Mouse (Mus musculus): ENCODE results near the gene Eno3. TPM values are rescaled to one million over a fixed set of nuclear protein-coding genes. Genes with fewer than 3 reads are reported as not detected.

The Eno3 gene
- 4.2 and 6.6 TPM in 2 replicates for total RNA-seq (2023)

DNA sequence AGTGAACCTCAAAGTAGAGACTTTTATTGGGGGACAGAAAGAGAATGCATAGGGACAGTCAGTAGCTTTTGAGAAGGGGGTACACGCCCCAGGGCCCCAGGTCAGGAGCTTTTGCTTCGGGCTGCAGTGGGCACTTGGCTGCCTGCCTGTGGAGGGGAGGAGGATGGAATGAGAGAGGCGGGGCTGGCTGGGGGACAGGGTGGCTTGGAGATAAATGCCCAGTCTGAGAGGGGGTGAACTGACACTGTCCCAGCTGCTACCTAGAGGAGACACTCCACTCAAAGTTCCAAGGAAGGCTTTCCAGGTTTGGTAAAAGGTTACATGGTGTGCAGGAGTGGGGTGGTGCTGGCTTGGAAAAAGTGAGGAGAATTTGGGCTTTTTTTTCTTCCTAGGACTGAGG, at the start of gene Eno3:
TSS of gene Eno3 (plus strand) at position 239 of the 400 bp plus-strand sequence.

DNA sequence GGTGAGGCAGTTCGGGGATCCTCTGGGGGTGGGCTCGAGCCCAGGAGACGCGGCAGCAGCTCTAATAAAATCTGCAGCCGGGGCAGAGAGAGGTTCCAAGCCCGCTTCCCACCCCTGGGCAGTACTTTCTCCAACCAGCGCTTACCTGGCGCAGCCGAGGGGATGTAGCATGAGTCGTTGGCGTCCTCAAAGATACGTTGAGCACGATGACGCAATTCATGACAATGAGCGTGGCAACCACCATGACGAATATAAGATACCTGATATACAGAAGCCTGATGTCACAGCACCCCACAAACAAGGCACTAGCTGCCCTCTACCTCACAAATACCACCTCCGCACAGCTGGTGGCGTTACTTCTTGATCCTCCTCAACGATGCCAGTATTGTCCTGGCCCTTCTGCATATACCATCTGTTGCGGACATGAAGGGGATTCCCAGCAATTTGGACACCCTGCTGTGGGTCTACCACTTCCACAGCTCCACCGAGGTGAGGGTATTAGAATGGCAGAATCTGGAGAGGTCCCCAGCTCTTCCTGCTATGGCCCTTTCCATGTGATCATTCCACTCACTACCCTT, 41.4 kb upstream of the Eno3 start, which contains the start of gene 4930544D05Rik:
TSS of gene 4930544D05Rik (plus strand) at position 333 of the 578 bp plus-strand sequence.

DNA sequence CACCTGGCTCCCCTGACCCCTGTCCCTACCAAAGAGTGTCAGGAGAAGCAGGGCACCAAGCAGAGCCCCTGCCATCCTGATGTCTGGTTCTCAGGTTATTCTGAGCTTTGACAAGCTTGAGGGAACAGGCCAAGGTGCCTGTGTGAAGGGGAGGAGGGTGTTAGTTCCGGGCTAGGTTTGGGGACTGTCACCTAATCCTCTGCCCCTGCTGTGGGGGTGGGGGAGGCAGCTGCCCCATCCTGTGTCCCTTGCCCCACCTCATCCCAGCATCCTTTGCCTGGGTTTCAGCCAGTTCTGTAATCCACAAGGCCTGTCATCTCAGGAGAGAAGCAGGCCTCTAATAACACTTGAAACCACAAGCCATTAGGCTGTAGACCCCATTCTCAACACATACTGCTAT, 37.9 kb upstream of the Eno3 start, which contains the start of gene Chrne:
TSS of gene Chrne (minus strand) at position 116 of the 400 bp plus-strand sequence.

DNA sequence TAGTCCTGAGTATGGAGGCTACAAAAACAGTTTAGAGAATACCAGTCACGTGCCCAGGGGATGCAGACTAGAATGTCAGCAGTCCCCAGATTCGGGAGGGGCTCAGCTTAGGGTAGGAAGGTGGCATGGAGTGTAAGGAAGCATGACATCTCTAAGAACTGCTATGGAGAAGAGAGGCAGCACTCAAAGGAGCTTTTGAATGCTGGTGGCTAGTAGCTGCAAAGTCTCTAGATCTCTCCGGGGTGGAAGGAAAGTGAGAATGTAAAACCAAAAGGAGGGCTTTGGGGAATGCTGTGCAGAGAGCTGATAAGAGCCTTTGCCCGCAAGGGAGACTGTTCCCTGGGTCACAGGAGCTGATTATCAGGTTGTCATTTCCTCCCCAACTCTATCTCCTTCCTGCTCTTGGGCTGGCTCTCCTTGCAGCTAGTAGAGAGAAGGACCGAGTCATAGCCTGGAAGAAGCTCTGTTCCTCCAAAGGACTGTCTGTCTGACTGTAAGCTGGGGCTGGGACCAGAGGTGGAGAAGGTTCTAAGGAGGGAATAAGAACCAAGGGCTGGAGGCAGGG, 18.2 kb upstream of the Eno3 start, which contains the start of gene Gp1ba:
TSS of gene Gp1ba (plus strand) at position 409 of the 565 bp plus-strand sequence.

DNA sequence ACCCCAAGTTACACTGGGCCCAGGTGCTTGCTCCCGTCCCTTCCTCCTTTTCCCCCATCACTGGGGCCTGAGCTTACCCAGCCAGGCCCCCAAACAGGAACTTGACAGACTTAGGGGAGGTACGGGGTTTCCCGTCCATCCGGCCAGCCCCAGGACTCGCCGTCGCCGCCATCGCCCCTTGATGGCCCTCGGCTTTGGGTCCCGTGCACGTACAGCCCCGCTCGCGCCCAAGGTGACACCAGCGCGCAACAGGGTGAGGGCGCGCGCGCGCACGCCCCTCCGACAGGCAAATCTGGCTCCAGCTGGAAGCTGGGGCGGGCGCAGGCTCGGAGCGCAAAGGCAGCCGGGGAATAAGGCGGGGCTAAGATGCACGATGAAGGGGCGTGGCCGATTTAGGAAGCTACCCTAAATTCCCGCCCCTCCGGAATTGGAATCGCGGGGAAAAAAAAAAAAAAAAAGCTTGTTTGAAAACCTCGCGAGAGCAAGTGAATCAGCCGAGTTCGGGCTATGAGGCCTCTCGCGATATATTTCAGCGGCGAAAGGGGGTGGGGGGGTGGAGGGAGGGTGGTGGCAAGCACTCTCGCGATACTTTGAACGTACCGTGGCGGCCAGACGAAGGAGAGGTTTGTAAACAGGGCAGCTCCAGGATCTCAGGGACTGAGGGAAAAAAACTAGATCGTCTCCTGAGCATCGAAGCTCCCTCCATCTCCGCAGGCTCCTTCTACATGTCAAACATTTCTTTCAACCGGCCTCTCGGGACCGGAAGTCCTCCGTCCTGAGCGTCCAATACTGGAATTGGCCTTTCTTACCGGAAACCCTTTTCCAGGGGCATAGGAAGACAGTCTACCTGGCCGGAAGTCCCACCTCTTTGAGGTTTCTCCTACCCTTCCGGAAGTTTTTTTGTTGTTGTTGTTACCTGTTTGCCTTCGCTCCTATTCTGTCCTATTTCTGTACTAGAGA, 10.0 kb upstream of the Eno3 start, which contains the start of the genes Rnf167 and Slc25a11:
TSS of gene Rnf167 (plus strand) at position 545 of the 960 bp plus-strand sequence.
TSS of gene Slc25a11 (minus strand) at position 789 of the 960 bp plus-strand sequence.

DNA sequence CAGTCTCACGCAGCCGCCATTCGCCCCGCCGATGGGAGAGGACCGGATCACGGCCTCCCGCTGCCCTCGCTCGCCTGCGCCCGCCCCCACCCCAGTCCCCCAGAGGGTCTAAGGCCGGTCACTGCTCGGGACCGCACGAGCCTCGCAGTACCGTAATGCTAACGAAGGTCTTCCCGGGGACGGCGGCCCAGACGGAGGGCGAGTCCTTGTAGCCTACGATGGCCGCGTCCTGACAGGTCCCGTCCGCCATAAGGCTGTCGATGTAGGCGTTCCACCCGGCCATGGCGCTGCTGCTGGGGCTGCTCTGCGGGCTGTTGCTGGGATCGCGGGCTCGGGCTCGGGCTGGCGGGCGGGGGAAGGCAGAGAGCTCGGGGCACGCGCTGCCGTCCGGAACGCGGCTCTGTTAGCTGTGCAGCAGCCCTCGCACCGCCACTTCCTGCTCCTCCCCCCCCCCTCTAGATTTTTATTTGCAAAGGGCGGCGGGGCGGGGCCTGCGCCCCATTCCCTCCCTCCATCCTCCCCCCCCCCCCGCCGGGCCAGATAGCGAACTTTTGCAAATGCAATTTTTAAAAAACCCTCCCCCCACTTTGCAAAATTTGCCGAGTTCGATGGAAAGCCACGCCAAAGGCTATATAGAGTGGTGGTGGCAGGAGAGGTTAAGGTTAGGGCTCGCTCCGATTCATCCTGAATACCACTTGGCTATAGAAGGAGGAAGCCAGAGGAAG, 2.6 kb upstream of the Eno3 start, which contains the start of gene Pfn1:
TSS of gene Pfn1 (minus strand) at position 447 of the 725 bp plus-strand sequence.

DNA sequence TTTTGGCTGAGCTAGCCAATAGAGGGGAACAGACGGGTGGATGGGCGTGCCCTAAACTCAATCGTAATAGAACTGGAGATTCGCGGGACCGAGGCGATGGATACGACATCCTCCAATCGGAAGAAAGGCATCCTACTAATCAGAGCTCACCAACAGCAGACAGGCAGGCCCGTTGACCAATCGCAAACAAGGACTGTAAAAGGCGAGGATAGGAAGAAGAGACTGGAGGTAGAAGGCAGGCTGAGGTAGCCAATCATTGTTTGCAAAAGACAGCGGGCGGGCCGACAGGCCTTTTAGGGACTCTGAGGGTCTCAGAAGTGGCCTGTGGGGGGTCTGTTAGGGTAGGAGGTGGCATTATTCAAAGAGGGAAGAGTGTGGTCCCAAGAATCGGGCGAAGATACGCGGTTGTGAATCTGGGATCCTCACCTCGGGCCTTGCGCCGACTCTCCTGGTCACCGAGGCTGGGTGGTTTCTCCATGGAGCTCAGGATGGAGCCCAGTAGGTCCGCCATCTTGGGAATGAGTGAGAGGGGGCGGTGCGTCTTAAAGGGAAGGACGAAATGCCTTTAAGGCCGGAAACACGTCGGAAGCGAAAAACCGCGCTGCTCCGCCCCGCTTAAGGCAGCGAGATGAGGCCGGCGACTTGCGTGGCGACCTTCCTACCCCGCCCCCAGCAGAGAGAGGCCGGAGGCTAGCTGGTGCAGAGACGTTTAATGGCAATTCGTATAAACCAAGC, 11.9 kb downstream of the Eno3 start, which contains the start of gene Spag7:
TSS of gene Spag7 (minus strand) at position 646 of the 735 bp plus-strand sequence.

DNA sequence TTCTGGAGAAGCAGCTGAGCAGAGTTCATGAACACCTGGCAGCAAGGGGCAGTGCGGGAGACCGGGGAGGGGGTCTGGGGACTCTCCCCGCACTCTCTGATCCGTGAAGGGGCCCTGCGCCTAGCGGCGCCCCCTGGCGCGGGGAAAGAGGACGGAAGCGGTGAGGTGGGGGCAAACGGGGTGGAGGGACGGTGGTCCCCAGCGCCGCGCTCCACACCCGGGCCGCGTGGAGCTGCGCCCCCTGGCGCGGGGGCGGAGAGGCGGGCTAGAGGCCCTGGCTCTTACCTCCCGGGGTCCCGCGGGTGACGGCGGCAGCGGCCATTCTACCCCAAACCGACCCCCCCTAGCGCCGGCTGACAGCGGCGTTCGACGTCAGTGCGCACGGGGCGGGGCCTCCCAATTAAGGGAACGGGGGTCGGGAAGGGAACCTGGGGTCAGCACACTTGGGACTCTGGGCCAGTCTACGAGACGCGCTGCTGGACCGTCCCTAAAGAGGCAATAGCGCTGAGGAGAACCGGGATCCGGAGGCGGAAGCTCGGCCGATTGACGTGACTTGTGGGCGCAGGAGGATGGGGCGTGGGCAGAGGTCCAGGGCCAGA, 30.7 kb downstream of the Eno3 start, which contains the start of gene Camta2:
TSS of gene Camta2 (minus strand) at position 505 of the 599 bp plus-strand sequence.

DNA sequence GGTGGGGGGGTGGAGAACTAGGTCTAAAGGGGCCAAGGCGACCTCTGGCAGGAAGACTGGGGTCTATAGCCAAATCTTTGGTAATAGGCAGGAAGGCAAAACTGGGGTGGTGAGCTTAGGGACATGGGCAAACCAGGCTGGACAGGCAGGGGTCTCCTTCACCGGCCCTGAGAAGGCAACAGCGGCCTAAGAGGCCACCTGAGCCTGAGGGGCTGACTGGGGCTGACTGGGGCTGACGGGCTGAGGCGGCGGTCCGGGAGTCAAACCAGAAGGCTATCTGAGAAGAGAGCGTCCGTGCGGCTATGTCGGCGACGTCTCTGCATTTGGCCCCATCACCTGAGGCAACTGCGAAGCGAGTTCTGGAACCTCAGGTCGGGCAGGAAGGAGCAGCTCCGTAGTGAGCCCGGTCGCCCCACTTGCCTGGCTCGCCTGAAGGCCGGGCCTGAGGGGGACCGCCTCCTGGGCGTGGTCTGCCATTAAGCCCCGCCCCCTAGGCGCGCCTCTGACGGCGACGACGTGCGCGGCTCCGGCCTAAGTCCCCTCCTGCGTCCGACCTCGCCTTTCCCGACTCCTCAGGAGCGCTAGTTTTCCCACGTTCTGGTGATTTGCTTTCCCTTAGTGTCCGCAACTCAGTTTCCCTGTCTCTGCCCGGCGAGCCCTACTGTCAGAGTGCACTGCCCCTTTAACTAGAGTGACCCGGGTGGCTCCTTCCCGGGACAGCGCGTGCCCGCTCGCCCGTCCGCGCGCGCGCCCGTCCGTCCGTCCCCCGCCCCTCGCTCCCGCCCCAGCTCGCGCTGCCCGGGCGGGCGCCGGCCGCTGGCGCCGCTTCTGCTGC, 42.9 kb downstream of the Eno3 start, which contains the start of the genes Inca1 and Kif1c:
TSS of gene Inca1 (minus strand) at position 434 of the 835 bp plus-strand sequence.
TSS of gene Kif1c (plus strand) at position 827 of the 835 bp plus-strand sequence.

Other genes with a start within 250 kb of the Eno3 start
- gene Pelp1, start 247.2 kb upstream of the Eno3 start, total RNA-seq (2023) = 12.0 and 22.1 TPM in 2 replicates
- 950 and 1,080 TPM in 2 replicates for gene Arrb2, start 224.6 kb upstream of the Eno3 start, total RNA-seq (2023)
- 24.7 and 31.8 TPM in 2 replicates for gene Med11, start 205.3 kb upstream of the Eno3 start, total RNA-seq (2023)
- gene Zmynd15, start 197.8 kb upstream of the Eno3 start, total RNA-seq (2023) = 0.61 and 0.66 TPM in 2 replicates
- 2.9 and 7.3 TPM in 2 replicates for gene Cxcl16, start 197.2 kb upstream of the Eno3 start, total RNA-seq (2023)
- gene Tm4sf5, start 152.0 kb upstream of the Eno3 start, total RNA-seq (2023) = not detected in 2 replicates
- not detected in 2 replicates for gene Vmo1, start 142.6 kb upstream of the Eno3 start, total RNA-seq (2023)
- not detected in 2 replicates for gene Gltpd2, start 138.0 kb upstream of the Eno3 start, total RNA-seq (2023)
- 85.9 and 94.4 TPM in 2 replicates for gene Psmb6, start 131.8 kb upstream of the Eno3 start, total RNA-seq (2023)
- not detected in 2 replicates for gene Gm40193, start 124.3 kb upstream of the Eno3 start, total RNA-seq (2023)
- 2.0 and 3.3 TPM in 2 replicates for gene Pld2, start 117.1 kb upstream of the Eno3 start, total RNA-seq (2023)
- gene Mink1, start 94.3 kb upstream of the Eno3 start, total RNA-seq (2023) = 14.2 and 21.9 TPM in 2 replicates
- gene 4930544D05Rik, start 41.4 kb upstream of the Eno3 start, total RNA-seq (2023) = not detected in 2 replicates
- gene Chrne, start 38.0 kb upstream of the Eno3 start, total RNA-seq (2023) = 1.0 TPM in 1 of 2 replicates, not detected in the other
- gene Gp1ba, start 18.1 kb upstream of the Eno3 start, total RNA-seq (2023) = 0.18 and 0.73 TPM in 2 replicates
- gene Rnf167, start 10.0 kb upstream of the Eno3 start, total RNA-seq (2023) = 139 and 152 TPM in 2 replicates
- gene Slc25a11, start 9.7 kb upstream of the Eno3 start, total RNA-seq (2023) = 80.8 and 90.9 TPM in 2 replicates
- gene Pfn1, start 2.6 kb upstream of the Eno3 start, total RNA-seq (2023) = 1,990 and 2,032 TPM in 2 replicates
- gene Spag7, start 12.2 kb downstream of the Eno3 start, total RNA-seq (2023) = 36.7 and 37.4 TPM in 2 replicates
- 55.4 and 60.4 TPM in 2 replicates for gene Camta2, start 30.9 kb downstream of the Eno3 start, total RNA-seq (2023)
- not detected in 2 replicates for gene Inca1, start 43.0 kb downstream of the Eno3 start, total RNA-seq (2023)
- gene Kif1c, start 43.3 kb downstream of the Eno3 start, total RNA-seq (2023) = 30.8 and 43.4 TPM in 2 replicates
- 0.25 and 0.28 TPM in 2 replicates for gene Zfp3, start 107.0 kb downstream of the Eno3 start, total RNA-seq (2023)
- gene Scimp, start 155.4 kb downstream of the Eno3 start, total RNA-seq (2023) = not detected in 2 replicates
- 10.5 and 15.3 TPM in 2 replicates for gene Rabep1, start 187.6 kb downstream of the Eno3 start, total RNA-seq (2023)

Data from neutrophil, adult 65 days (primary cell).